Mouse (Mus musculus) liver, adult 2 months (tissue): ENCODE data around the gene Clec16a. TPM values are rescaled to one million over a fixed set of nuclear protein-coding genes. Genes with fewer than 3 reads are reported as not detected.

Experiments
- DNase-seq: peaks from one replicate; pipeline ENCODE4 v3.0.0-alpha.2; 2011; ENCODE audit warnings: low read depth, low spot score; ENCODE audit errors: extremely low read depth
- H3K27ac ChIP-seq: fragments of 200-500 bp; replicated peaks from 2 replicates; pipeline ENCODE4 v1.5.1; 2012; ENCODE audit warnings: low read depth, mild to moderate bottlenecking, control low read depth, inconsistent platforms, low read length; ENCODE audit not compliant: insufficient read depth
- H3K27me3 ChIP-seq: fragments of 200-500 bp; 2 replicates; pipeline ENCODE4 v1.6.1; 2012; ENCODE audit warnings: mild to moderate bottlenecking, moderate library complexity, low read length, inconsistent platforms; ENCODE audit not compliant: control insufficient read depth, insufficient read depth
- H3K36me3 ChIP-seq: fragments of 200-500 bp; 2 replicates; pipeline ENCODE4 v1.6.1; 2012; ENCODE audit warnings: low read length, inconsistent platforms; ENCODE audit not compliant: control insufficient read depth, insufficient read depth
- H3K4me1 ChIP-seq: fragments of 200-500 bp; 2 replicates; pipeline ENCODE4 v1.6.1; 2011; ENCODE audit warnings: low read length; ENCODE audit not compliant: control insufficient read depth, insufficient read depth
- H3K4me3 ChIP-seq: fragments of 200-500 bp; 2 replicates; pipeline ENCODE4 v1.5.1; 2011; ENCODE audit warnings: low read depth, mild to moderate bottlenecking, control low read depth, low read length, moderate library complexity; ENCODE audit not compliant: insufficient read depth
- H3K79me2 ChIP-seq: fragments of 200-500 bp; 2 replicates; pipeline ENCODE4 v1.6.1; 2012; ENCODE audit warnings: inconsistent platforms, mild to moderate bottlenecking, low read length, moderate library complexity; ENCODE audit not compliant: control insufficient read depth, insufficient read depth
- H3K9ac ChIP-seq: fragments of 200-500 bp; 2 replicates; pipeline ENCODE4 v1.6.1; 2012; ENCODE audit warnings: low read depth, mild to moderate bottlenecking, control low read depth, inconsistent platforms, low read length
- CTCF ChIP-seq: fragments of 200-500 bp; IDR thresholded peaks from 2 replicates; pipeline ENCODE4 v1.5.1; 2011; ENCODE audit warnings: low read depth, low read length, control low read depth
- POLR2A ChIP-seq: fragments of 200-500 bp; IDR thresholded peaks from 2 replicates; pipeline ENCODE4 v1.6.1; 2011; ENCODE audit warnings: low read length, control low read depth; ENCODE audit not compliant: insufficient read depth; ENCODE audit errors: extremely low read depth
- WGBS: fragments of 180-500 bp; shearing (Covaris S2); methylation state at CpG from one replicate; pipeline ENCODE4 v1.1.7; 2018; 5-methylcytosine and 5-hydroxymethylcytosine counted together
- polyA plus RNA-seq: library from polyadenylated mRNA; depleted of rRNA; stranded (reverse); fragments of >200 nt; gene quantifications from 2 replicates; pipeline ENCODE4 v1.2.3, GENCODE M21; 2012
- total RNA-seq: library from RNA; depleted of rRNA; stranded (reverse); fragments of >200 nt; gene quantifications from 2 replicates; pipeline ENCODE4 v1.2.3, GENCODE M21; 2014

Clec16a gene
- total and polyA plus RNA-seq, 2 experiments, result 9.8 to 11.6 TPM

- no peak overlapping the region for H3K4me3 ChIP-seq
- H3K27ac ChIP-seq, result no peak overlapping the region
- no peak overlapping the region for H3K9ac ChIP-seq
- H3K36me3 ChIP-seq, result no peaks in the 10 kb centered on the region
- peaks cover 12% of the 10 kb centered on the region for H3K4me1 ChIP-seq
- 55% methylated on average over 2 of the region's 2 CpGs for WGBS
- H3K79me2 ChIP-seq, result no peaks in the 10 kb centered on the region
- no peaks in the 10 kb centered on the region for H3K27me3 ChIP-seq
- TF ChIP-seq POLR2A (no peak), CTCF (peak; percentile 66)
- DNase-seq, result peak; percentile 55
These were observed 24.1 kb upstream of the Clec16a start for GRCm38 (mm10) chr16:10520908-10521614.

- Histone ChIP-seq H3K4me1 (peaks cover 15% of the 10 kb centered on the region), H3K27me3 (no peaks in the 10 kb centered on the region), H3K36me3 (no peaks in the 10 kb centered on the region), H3K4me3 (no peak overlapping the region), H3K79me2 (no peaks in the 10 kb centered on the region), H3K9ac (no peak overlapping the region), H3K27ac (no peak overlapping the region)
- peak; percentile 48 for DNase-seq
- TF ChIP-seq CTCF, result peak; percentile 76
- TF ChIP-seq POLR2A, result no peak
- WGBS, result 95% methylated on average over 1 of the region's 1 CpGs
These were observed 22.3 kb upstream of the Clec16a start for GRCm38 (mm10) chr16:10522811-10523210.

- Histone ChIP-seq H3K4me1 (peaks cover 15% of the 10 kb centered on the region), H3K9ac (no peak overlapping the region), H3K79me2 (no peaks in the 10 kb centered on the region), H3K27me3 (no peaks in the 10 kb centered on the region), H3K27ac (no peak overlapping the region), H3K4me3 (no peak overlapping the region), H3K36me3 (no peaks in the 10 kb centered on the region)
- 94% methylated on average over 8 of the region's 8 CpGs for WGBS
- DNase-seq, result no peak
- no peak for TF ChIP-seq POLR2A
- no peak for TF ChIP-seq CTCF
These were observed 21.5 kb upstream of the Clec16a start for GRCm38 (mm10) chr16:10523650-10524049.

DNA sequence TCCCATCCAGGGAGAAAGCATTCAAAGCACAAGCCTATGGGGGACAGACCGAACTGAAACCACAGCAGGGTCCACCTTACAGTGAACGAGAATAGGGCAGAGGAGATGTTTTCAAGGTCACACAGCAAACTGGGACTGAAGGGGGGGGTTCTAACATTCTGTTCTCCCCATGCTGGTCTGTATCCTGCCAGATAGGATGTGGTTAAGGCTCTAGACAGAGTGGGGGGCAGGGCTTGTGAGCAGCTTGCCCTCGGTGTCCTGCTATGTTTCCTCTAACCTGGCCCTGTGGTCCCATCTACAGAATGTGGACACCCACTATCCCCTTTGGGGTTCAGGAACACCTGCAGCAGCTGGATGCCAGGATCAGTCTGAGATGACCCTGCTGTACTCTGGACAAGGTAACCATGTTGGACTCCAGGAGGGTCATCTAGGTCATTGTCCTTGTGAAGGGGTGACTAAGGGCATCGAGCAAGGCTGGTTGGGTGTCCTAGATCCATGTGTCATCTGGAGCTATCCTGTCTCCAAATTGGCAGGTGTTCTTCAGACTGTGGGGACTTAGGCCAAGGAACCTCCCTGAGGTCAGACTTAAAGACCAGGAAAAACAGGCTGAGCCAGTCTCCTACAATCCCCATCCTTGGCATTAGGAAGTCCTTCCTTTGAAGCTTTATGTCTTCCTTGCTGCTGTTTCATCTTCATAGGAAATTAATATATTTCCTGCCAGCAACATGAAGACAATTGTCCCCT lies 20.1 kb upstream of the Clec16a start:
- H3K36me3 ChIP-seq, result no peaks in the 10 kb centered on the region
- H3K27ac ChIP-seq, result peak overlapping the region; percentile 86
- H3K9ac ChIP-seq, result peak overlapping the region; percentile 25; the same call in 1 of the 2 replicates
- TF ChIP-seq CTCF (no peak), POLR2A (no peak)
- no peaks in the 10 kb centered on the region for H3K27me3 ChIP-seq
- no peak overlapping the region for H3K4me3 ChIP-seq
- H3K79me2 ChIP-seq, result no peaks in the 10 kb centered on the region
- H3K4me1 ChIP-seq, result peaks cover 15% of the 10 kb centered on the region
- DNase-seq, result peak; percentile 99
- WGBS, result 30% methylated on average over 4 of the region's 4 CpGs

- peak; percentile 96 for DNase-seq
- TF ChIP-seq POLR2A (no peak), CTCF (no peak)
- H3K4me1 ChIP-seq, result peaks cover 15% of the 10 kb centered on the region
- peak overlapping the region; percentile 86 for H3K27ac ChIP-seq
- H3K9ac ChIP-seq, result peak overlapping the region; percentile 25; the same call in 1 of the 2 replicates
- H3K79me2 ChIP-seq, result no peaks in the 10 kb centered on the region; the same call in 1 of the 2 replicates
- peaks cover 3% of the 10 kb centered on the region; the same call in 1 of the 2 replicates for H3K36me3 ChIP-seq
- 24% methylated on average over 2 of the region's 2 CpGs for WGBS
- H3K27me3 ChIP-seq, result no peaks in the 10 kb centered on the region
- no peak overlapping the region for H3K4me3 ChIP-seq
These were observed 19.5 kb upstream of the Clec16a start for GRCm38 (mm10) chr16:10525610-10525980.

DNA sequence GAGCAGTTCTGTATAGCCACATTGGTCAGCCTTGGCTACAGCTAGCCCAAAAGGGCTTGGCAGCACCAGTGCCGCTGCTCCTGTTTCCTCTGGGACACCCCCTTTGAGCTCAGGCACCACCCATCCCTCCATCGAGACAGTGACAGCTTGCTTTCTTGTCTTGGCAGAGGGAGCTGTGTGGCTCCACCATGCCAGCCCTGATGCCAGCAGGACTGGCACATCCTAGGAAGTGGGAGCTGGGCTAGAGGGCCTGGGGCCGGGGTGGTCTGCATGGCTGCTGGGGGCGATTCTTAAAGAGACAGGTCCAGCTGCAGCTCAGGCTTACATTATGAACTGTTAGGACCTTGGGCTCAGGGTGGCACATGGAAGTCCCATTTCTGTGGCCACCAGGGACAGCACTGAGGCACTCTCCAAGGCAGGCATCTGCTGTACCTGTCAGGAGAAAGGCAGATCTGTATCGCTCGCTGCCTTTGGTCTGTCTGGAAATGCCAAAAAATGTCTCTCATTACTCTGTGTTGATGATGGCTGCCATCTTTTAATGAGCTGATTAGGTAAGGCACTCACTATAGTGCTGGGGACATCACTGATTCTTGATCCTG lies 18.0 kb upstream of the Clec16a start:
- no peak for TF ChIP-seq POLR2A
- peak; percentile 28 for TF ChIP-seq CTCF
- Histone ChIP-seq H3K27ac (no peak overlapping the region), H3K36me3 (peaks cover 3% of the 10 kb centered on the region; the same call in 1 of the 2 replicates), H3K9ac (no peak overlapping the region), H3K4me1 (peaks cover 15% of the 10 kb centered on the region), H3K4me3 (no peak overlapping the region), H3K27me3 (no peaks in the 10 kb centered on the region), H3K79me2 (no peaks in the 10 kb centered on the region; the same call in 1 of the 2 replicates)
- 79% methylated on average over 6 of the region's 6 CpGs for WGBS
- no peak for DNase-seq
